Mouse (Mus musculus) erythroblast, embryonic 14.5 days (primary cell): Measurements from ENCODE around the gene Ncapg.

Source experiments
- GATA1 ChIP-seq: IDR thresholded peaks from 2 replicates; pipeline ENCODE4 v1.6.1; 2012; ENCODE audit warnings: low read length, inconsistent platforms, mixed read lengths
- TAL1 ChIP-seq: IDR thresholded peaks from 3 replicates; pipeline ENCODE4 v1.6.1; 2012; ENCODE audit warnings: low read length, inconsistent platforms, mixed read lengths

DNA sequence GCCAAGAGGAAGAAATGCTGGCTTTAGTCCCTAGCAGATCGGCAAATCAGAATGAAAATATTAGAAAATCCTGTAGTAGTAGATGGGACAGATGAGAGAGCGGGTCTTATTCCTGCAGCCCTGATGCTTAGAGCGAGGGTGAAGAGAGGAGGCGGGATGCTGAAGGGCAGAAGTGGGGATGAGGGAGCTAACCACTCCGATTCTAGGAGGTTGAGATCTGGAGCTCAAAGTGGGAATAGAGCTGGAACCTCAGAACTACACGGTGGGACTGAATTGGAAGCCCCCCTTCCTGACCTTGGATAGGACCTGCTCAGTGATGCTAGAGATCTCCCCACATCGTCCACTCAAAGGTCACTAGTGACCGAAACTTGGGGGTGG lies 30.0 kb upstream of the Ncapg start:
- TF ChIP-seq GATA1 (no peak), TAL1 (no peak)
